Mouse (Mus musculus): ENCODE measurements at regions not wholly inside any gene's neighbourhood (a gene's known extent, or its start where the extent isn't known, plus 50 kb on each side); places are given as distances from the start of the nearest gene placed in this dataset.

DNA sequence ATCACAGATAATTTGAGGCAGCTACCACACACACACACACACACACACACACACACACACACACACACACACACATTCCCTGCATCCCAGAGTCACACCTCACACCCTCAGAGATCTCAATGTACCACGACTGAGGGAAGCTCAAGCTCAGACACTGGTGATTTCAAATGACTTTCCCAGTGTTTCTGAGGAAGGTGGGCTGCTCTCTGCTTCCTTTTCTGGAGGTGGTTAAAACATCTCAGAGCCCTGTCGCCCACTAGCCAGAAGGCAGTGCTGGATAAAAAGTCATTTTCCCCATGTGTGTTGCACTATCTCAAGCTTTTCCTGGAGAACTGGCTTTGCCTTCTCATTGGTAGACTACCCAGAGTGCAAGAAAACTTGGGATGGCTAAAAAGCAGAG lies 477.2 kb downstream of the Bmp2 start:
- TF ChIP-seq POLR2A (IDR thresholded peaks at IDR 0.05; ENCODE audit: borderline replicate concordance, extremely low read depth, insufficient read depth, insufficient read length, poor library complexity, severe bottlenecking) (no peak), CTCF (IDR thresholded peaks at IDR 0.05; ENCODE audit: borderline replicate concordance, extremely low read depth, insufficient read depth, insufficient read length) (no peak)

Measured in brain, embryonic 14.5 days (tissue).